Mouse (Mus musculus) bone marrow, adult 2 months (tissue): ENCODE results near the gene Mier3. TPM values are rescaled to one million over a fixed set of nuclear protein-coding genes. Genes with fewer than 3 reads are reported as not detected.

Source experiments
- H3K27ac ChIP-seq: fragments of 200-500 bp; 2 replicates; pipeline ENCODE4 v1.5.1; 2012; ENCODE audit warnings: low read depth, mild to moderate bottlenecking, control low read depth, inconsistent platforms, low read length; ENCODE audit not compliant: control insufficient read depth, poor library complexity, insufficient read depth
- H3K4me1 ChIP-seq: fragments of 200-500 bp; 2 replicates; pipeline ENCODE4 v1.6.1; 2011; ENCODE audit warnings: low read length; ENCODE audit not compliant: control insufficient read depth, insufficient read depth
- H3K4me3 ChIP-seq: fragments of 200-500 bp; replicated peaks from 2 replicates; pipeline ENCODE3; 2011; ENCODE audit warnings: mild to moderate bottlenecking, low read depth, low read length, control low read depth; ENCODE audit not compliant: control insufficient read depth
- CTCF ChIP-seq: fragments of 200-500 bp; IDR thresholded peaks from 2 replicates; pipeline ENCODE4 v1.5.1; 2011; ENCODE audit warnings: low read length, control low read depth; ENCODE audit not compliant: control insufficient read depth, insufficient read depth
- POLR2A ChIP-seq: fragments of 200-500 bp; IDR thresholded peaks from 2 replicates; pipeline ENCODE4 v1.6.1; 2011; ENCODE audit warnings: low read depth, mild to moderate bottlenecking, control low read depth, low read length, borderline replicate concordance; ENCODE audit not compliant: control insufficient read depth
- WGBS: fragments of 180-500 bp; shearing (Covaris S2); methylation state at CpG from one replicate; pipeline ENCODE4 v1.1.7; 2018; 5-methylcytosine and 5-hydroxymethylcytosine counted together
- polyA plus RNA-seq: library from polyadenylated mRNA; stranded (reverse); fragments of >200 nt; gene quantifications from 2 replicates; pipeline ENCODE4 v1.2.4, GENCODE M21; 2011; ENCODE audit warnings: low replicate concordance; ENCODE audit not compliant: missing spikeins, insufficient read depth, insufficient read length

Mier3 gene
- 15.3 and 22.4 TPM in 2 replicates for polyA plus RNA-seq

DNA sequence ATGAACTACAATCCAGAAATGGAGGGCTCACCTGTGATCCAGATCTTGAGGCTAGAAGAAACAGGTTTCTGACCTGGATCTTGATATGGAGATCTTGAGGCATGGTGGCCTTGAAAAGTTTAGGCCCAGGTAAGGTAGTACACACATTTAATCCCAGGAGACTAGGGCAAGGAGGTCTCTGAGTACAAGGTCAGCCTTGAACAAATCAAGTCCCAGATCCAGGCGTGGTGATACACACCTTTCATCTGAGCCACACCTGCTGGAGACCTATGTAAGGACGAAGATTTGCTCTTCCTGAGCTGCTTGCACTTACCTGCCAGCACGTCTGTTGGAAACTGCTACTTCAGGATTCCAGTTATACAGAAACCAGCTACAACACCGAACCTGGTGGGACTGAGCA is at the start of gene Mier3:
TSS of gene Mier3 (plus strand) at position 301 of the 400 bp plus-strand sequence.
- Histone ChIP-seq H3K27ac (no peak within 1 kb of the TSS), H3K4me3 (no peak within 1 kb of the TSS), H3K4me1 (no peaks in the 10 kb centered on the region; the same call in 1 of the 2 replicates)
- 83% methylated on average over 4 of the region's 4 CpGs for WGBS
- TF ChIP-seq POLR2A, result no peak
- no peak for TF ChIP-seq CTCF

DNA sequence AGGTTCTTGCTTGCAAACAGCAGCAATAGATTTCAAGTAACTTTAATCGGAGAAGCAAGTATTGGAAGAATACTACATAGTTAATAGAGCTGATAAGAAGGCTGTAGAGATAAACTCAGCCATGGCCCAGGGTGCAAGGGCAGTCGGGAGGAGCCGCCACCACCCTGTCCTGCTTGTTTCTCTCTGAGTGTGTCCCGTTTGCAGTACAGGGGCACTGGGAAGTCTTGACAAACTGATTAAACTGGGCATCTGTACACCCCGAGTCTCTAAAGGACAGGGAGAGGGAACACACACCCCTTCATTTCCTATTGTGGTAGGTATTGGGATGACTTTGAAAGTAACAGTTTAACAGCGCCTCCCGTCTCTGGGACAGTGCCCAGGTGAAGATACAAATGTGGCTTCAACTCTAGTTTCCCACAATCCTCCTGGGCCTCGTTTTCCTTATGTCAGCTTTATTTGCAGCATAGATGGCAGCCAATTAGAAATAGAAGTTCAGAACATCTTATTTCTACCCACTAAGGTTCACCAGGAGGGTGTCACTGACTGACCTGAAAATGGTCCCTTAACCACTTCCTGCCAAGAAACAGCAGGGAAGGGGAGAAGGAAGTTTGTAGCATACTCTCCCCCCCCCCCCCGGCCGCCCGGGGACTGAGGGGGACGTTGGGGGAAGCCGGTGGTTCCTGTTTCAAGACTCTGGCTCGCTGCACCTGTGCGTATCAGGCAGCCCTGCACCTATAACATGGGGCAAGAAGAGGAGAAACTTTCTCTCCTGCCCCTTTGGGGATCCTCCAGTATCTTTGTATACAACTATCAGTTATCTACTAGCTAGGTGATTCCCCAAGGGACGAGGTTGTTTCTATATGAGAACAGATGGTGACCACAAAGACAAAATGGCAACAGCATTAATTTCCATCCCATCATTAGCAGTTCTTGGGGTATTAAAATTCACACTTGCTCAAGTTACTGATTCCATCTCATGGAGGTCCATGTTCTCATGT is 46.3 kb upstream of the Mier3 start:
- TF ChIP-seq POLR2A (no peak), CTCF (no peak)
- H3K4me1 ChIP-seq, result no peaks in the 10 kb centered on the region; the same call in 1 of the 2 replicates
- 4% methylated on average over 16 of the region's 16 CpGs for WGBS
- peak overlapping the region; percentile 65; the same call in 1 of the 2 replicates for H3K27ac ChIP-seq
- H3K4me3 ChIP-seq, result no peak overlapping the region

DNA sequence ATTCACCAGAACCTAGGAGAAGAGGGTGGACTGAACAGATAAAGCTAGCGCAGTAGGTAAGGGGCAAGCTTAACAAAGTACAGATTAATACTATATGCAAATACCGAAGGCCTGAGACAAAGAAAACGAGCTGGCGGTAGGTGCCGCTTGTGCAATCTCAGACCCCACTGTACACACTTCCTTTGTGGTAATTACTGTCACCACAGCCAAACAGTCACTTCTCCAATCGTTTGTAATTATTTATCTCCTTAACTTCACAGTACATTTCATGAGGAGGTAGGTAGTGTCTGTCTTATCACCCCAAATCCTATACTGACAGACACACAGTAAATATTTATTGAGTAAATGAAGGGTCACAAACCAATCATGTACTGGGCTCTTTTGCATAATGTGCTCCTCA is 40.5 kb upstream of the Mier3 start:
- no peak for TF ChIP-seq POLR2A
- H3K4me3 ChIP-seq, result no peak overlapping the region
- no peaks in the 10 kb centered on the region; the same call in 1 of the 2 replicates for H3K4me1 ChIP-seq
- H3K27ac ChIP-seq, result no peak overlapping the region; the same call in 1 of the 2 replicates
- 2% methylated on average over 6 of the region's 6 CpGs for WGBS

DNA sequence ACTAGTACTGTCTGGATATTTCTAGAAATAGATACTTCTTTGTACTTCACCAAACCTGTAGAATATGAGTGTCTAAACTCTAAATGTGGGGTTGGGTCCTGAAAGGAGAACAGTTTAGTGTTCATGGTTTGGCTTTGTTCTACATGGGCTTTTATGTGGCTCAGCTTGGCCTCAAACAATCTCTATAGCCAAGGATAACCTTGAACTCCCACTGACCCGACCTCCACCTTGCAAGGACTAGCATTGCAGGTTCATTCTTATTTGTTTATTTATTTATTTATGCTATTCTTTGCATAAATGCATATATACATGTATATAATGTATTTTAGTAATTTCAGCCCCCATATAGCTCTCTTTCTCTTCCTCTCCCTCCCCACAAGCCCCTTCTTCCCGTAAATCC is 37.1 kb upstream of the Mier3 start:
- H3K4me1 ChIP-seq, result no peaks in the 10 kb centered on the region; the same call in 1 of the 2 replicates
- no peak overlapping the region for H3K27ac ChIP-seq
- H3K4me3 ChIP-seq, result no peak overlapping the region
- TF ChIP-seq POLR2A (no peak), CTCF (no peak)
- WGBS, result 81% methylated on average over 2 of the region's 2 CpGs

DNA sequence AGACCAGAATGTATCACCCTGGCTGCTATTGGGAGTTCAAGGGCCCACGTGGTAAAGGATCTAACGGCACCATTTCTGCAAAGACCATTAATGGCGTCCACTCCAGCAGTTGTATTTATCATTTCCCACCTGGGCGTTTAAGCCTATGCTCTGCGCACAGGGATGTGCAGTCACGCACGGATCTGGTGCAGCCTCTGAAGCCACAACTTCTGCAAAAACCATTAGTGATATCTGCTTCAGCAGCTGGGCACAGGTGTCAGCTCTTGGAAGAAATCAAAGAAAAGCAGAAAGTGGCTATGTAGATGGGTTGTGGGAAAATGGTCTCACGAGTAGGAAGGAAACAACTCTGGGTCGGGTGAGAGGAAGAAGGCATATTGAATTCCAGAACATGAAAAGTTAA is 34.6 kb upstream of the Mier3 start:
- WGBS, result 27% methylated on average over 9 of the region's 9 CpGs
- no peak for TF ChIP-seq POLR2A
- TF ChIP-seq CTCF, result no peak
- H3K27ac ChIP-seq, result no peak overlapping the region
- H3K4me3 ChIP-seq, result no peak overlapping the region
- no peaks in the 10 kb centered on the region; the same call in 1 of the 2 replicates for H3K4me1 ChIP-seq

DNA sequence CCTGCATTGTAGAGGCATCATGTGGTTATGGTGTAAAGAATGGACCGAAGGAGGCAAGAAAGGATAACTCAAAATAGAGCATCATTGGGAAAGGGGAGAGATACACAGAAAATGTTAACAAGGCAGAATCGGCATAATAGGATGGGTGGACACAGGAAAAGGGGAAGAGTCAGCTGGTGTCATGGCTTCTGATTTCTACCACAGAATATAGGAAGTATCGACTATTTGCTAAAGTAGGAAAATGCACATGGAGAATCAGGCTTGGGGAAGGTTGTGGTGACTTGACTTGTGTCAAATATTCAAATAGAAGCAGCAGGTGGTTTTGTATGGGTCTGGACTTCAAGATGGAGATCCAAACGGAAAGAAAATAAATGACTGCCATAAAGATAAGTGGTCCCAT is 33.5 kb upstream of the Mier3 start:
- WGBS, result 65% methylated on average over 4 of the region's 4 CpGs
- Histone ChIP-seq H3K27ac (no peak overlapping the region), H3K4me3 (no peak overlapping the region), H3K4me1 (no peaks in the 10 kb centered on the region; the same call in 1 of the 2 replicates)
- no peak for TF ChIP-seq POLR2A
- no peak for TF ChIP-seq CTCF

DNA sequence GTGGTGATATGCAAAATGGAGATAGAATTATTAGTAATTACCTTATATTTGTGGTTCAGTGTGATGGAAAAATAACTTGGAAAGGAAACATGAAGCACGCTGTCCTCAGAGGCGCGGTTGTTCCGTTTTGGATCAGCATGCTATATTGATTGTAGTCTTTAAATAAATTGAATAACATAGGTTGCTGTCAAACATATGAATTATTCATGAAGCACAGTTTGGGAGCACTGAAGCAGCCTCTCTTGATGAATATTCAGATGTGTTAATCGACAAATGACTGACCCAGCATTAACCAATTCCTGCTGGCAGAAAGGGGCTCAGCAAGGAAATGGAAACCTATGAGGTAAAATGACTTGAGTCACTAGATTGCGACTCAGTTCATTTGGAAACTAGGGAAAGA is 29.8 kb upstream of the Mier3 start:
- Histone ChIP-seq H3K27ac (no peak overlapping the region), H3K4me1 (peaks cover 2% of the 10 kb centered on the region; the same call in 1 of the 2 replicates), H3K4me3 (no peak overlapping the region)
- 86% methylated on average over 6 of the region's 6 CpGs for WGBS
- no peak for TF ChIP-seq POLR2A
- TF ChIP-seq CTCF, result no peak

DNA sequence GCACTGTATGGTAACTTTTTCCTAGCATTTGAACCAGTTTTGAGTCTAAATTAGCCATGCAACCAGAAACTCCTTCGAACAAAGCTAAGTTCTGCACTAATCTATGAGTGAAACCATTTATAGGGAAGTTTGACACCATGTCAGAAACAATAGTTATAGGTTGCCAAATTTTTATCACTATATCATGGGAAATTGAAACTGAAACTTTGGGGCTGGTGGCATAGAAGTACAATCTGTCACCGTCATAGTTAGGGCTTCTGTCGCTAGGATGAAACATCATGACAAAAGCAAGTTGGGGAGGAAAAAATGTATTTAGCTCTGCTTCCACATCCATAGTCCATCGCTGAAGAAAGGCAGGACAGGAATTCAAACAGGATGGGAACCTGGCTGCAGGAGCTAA is 25.5 kb upstream of the Mier3 start:
- Histone ChIP-seq H3K4me1 (peaks cover 6% of the 10 kb centered on the region), H3K27ac (no peak overlapping the region), H3K4me3 (peak overlapping the region; percentile 28)
- WGBS, result 19% methylated on average over 4 of the region's 4 CpGs
- no peak for TF ChIP-seq POLR2A
- TF ChIP-seq CTCF, result no peak
